Mouse (Mus musculus) heart, adult 2 months (tissue): ENCODE measurements at regions not wholly inside any gene's neighbourhood (a gene's known extent, or its start where the extent isn't known, plus 50 kb on each side); places are given as distances from the start of the nearest gene placed in this dataset.

Experiments
- CTCF ChIP-seq: fragments of 200-600 bp; IDR thresholded peaks from 2 replicates; pipeline ENCODE4 v1.8.1; 2022; ENCODE audit warnings: antibody characterized with exemption, mild to moderate bottlenecking, moderate library complexity
- EP300 ChIP-seq: fragments of 200-500 bp; IDR thresholded peaks from 2 replicates; pipeline ENCODE4 v1.6.1; 2011; ENCODE audit warnings: low read depth, low read length, control low read depth; ENCODE audit not compliant: insufficient read depth
- POLR2A ChIP-seq: fragments of 200-500 bp; IDR thresholded peaks from 2 replicates; pipeline ENCODE4 v1.6.1; 2011; ENCODE audit warnings: mild to moderate bottlenecking, low read depth, low read length, control low read depth; ENCODE audit not compliant: insufficient read depth

- no peak for TF ChIP-seq EP300
- no peak for TF ChIP-seq POLR2A
- no peak for TF ChIP-seq CTCF
Measured at GRCm38 (mm10) chr7:68491143-68491810, 217.6 kb downstream of the Fam169b start.
